Mouse (Mus musculus): ENCODE results near the gene Mt1. TPM values are rescaled to one million over a fixed set of nuclear protein-coding genes. Genes with fewer than 3 reads are reported as not detected.
A peak's percentile ranks its signal among the peaks of the same experiment; 100 is the strongest.

Mt1 gene
- total and polyA plus RNA-seq, 2 experiments from 2014 or later, result 795 to 1,123 TPM

- H3K36me3 ChIP-seq (replicated peaks; ENCODE audit: control insufficient read depth, insufficient read depth, low read length), result no peaks in the 10 kb centered on the region
- H3K9ac ChIP-seq (replicated peaks; ENCODE audit: low read depth, low read length), result peak overlapping the region; percentile 41; the same call in 1 of the 2 replicates
- peak overlapping the region; percentile 31 for H3K4me3 ChIP-seq (ENCODE audit: low read depth, low read length)
- TF ChIP-seq CTCF (IDR thresholded peaks at IDR 0.05; ENCODE audit: low read depth) (no peak), EP300 (IDR thresholded peaks at IDR 0.05; ENCODE audit: low read depth) (no peak)
- H3K4me1 ChIP-seq (ENCODE audit: control insufficient read depth, insufficient read depth), result peaks cover 21% of the 10 kb centered on the region
- DNase-seq (ENCODE audit: low spot score) (no peak), ATAC-seq (ENCODE audit: insufficient read depth, low read depth) (no peak)
- H3K9me3 ChIP-seq (replicated peaks; ENCODE audit: control insufficient read depth, low read length), result no peaks in the 10 kb centered on the region
- peak overlapping the region; percentile 77 for H3K27ac ChIP-seq (ENCODE audit: low read depth)
- peaks cover 21% of the 10 kb centered on the region for H3K27me3 ChIP-seq (ENCODE audit: control insufficient read depth, insufficient read depth, low read length)
- 65% methylated on average over 13 of the region's 13 CpGs for WGBS
- peak overlapping the region; percentile 58 for H3K4me2 ChIP-seq (ENCODE audit: low read depth, low read length)
Observed at GRCm38 (mm10) chr8:94182055-94182929, 3.4 kb downstream of the Mt1 start.

GRCm38 (mm10) chr8:94183117-94183516 is 4.2 kb downstream of the Mt1 start:
- Histone ChIP-seq H3K9me3 (replicated peaks; ENCODE audit: control insufficient read depth, low read length) (no peaks in the 10 kb centered on the region), H3K27ac (ENCODE audit: low read depth) (peak overlapping the region; percentile 77), H3K4me3 (ENCODE audit: low read depth, low read length) (peak overlapping the region; percentile 31), H3K9ac (replicated peaks; ENCODE audit: low read depth, low read length) (peak overlapping the region; percentile 41; the same call in 1 of the 2 replicates), H3K4me1 (ENCODE audit: control insufficient read depth, insufficient read depth) (peaks cover 21% of the 10 kb centered on the region), H3K27me3 (ENCODE audit: control insufficient read depth, insufficient read depth, low read length) (peaks cover 23% of the 10 kb centered on the region), H3K4me2 (ENCODE audit: low read depth, low read length) (peak overlapping the region; percentile 58), H3K36me3 (replicated peaks; ENCODE audit: control insufficient read depth, insufficient read depth, low read length) (no peaks in the 10 kb centered on the region)
- DNase-seq (ENCODE audit: low spot score), result peak; percentile 88
- ATAC-seq (ENCODE audit: insufficient read depth, low read depth), result peak; percentile 67
- 0% methylated on average over 16 of the region's 16 CpGs for WGBS
- TF ChIP-seq CTCF (IDR thresholded peaks at IDR 0.05; ENCODE audit: low read depth) (peak; percentile 68), EP300 (IDR thresholded peaks at IDR 0.05; ENCODE audit: low read depth) (no peak)

- ATAC-seq (ENCODE audit: insufficient read depth, low read depth) (no peak), DNase-seq (ENCODE audit: low spot score) (no peak)
- no peak overlapping the region for H3K4me3 ChIP-seq (ENCODE audit: low read depth, low read length)
- H3K27me3 ChIP-seq (ENCODE audit: control insufficient read depth, insufficient read depth, low read length), result peaks cover 23% of the 10 kb centered on the region
- no peak overlapping the region for H3K4me2 ChIP-seq (ENCODE audit: low read depth, low read length)
- TF ChIP-seq CTCF (IDR thresholded peaks at IDR 0.05; ENCODE audit: low read depth), result no peak
- TF ChIP-seq EP300 (IDR thresholded peaks at IDR 0.05; ENCODE audit: low read depth), result no peak
- H3K9ac ChIP-seq (replicated peaks; ENCODE audit: low read depth, low read length), result no peak overlapping the region
- no peaks in the 10 kb centered on the region for H3K9me3 ChIP-seq (replicated peaks; ENCODE audit: control insufficient read depth, low read length)
- H3K4me1 ChIP-seq (ENCODE audit: control insufficient read depth, insufficient read depth), result peaks cover 22% of the 10 kb centered on the region
- WGBS, result 55% methylated on average over 12 of the region's 12 CpGs
- H3K36me3 ChIP-seq (replicated peaks; ENCODE audit: control insufficient read depth, insufficient read depth, low read length), result no peaks in the 10 kb centered on the region
- H3K27ac ChIP-seq (ENCODE audit: low read depth), result no peak overlapping the region
Observed at GRCm38 (mm10) chr8:94184357-94184843, 5.5 kb downstream of the Mt1 start.

- no peaks in the 10 kb centered on the region for H3K36me3 ChIP-seq (replicated peaks; ENCODE audit: control insufficient read depth, insufficient read depth, low read length)
- no peak for DNase-seq (ENCODE audit: low spot score)
- TF ChIP-seq EP300 (IDR thresholded peaks at IDR 0.05; ENCODE audit: low read depth), result no peak
- TF ChIP-seq CTCF (IDR thresholded peaks at IDR 0.05; ENCODE audit: low read depth), result no peak
- H3K27me3 ChIP-seq (ENCODE audit: control insufficient read depth, insufficient read depth, low read length), result peaks cover 23% of the 10 kb centered on the region
- H3K9me3 ChIP-seq (replicated peaks; ENCODE audit: control insufficient read depth, low read length), result no peaks in the 10 kb centered on the region
- H3K9ac ChIP-seq (replicated peaks; ENCODE audit: low read depth, low read length), result no peak overlapping the region
- H3K4me2 ChIP-seq (ENCODE audit: low read depth, low read length), result no peak overlapping the region
- H3K4me1 ChIP-seq (ENCODE audit: control insufficient read depth, insufficient read depth), result peaks cover 18% of the 10 kb centered on the region
- no peak for ATAC-seq (ENCODE audit: insufficient read depth, low read depth)
- WGBS, result 67% methylated on average over 6 of the region's 6 CpGs
- H3K4me3 ChIP-seq (ENCODE audit: low read depth, low read length), result no peak overlapping the region
- no peak overlapping the region for H3K27ac ChIP-seq (ENCODE audit: low read depth)
Observed at GRCm38 (mm10) chr8:94185791-94186190, 6.9 kb downstream of the Mt1 start.

- Histone ChIP-seq H3K27me3 (ENCODE audit: control insufficient read depth, insufficient read depth, low read length) (peaks cover 23% of the 10 kb centered on the region), H3K4me2 (ENCODE audit: low read depth, low read length) (0 out of 2 replicates have a peak overlapping the region, but pooled peaks have one; percentile 2), H3K27ac (ENCODE audit: low read depth) (no peak overlapping the region), H3K9me3 (replicated peaks; ENCODE audit: control insufficient read depth, low read length) (no peaks in the 10 kb centered on the region), H3K4me3 (ENCODE audit: low read depth, low read length) (no peak overlapping the region), H3K36me3 (replicated peaks; ENCODE audit: control insufficient read depth, insufficient read depth, low read length) (no peaks in the 10 kb centered on the region), H3K9ac (replicated peaks; ENCODE audit: low read depth, low read length) (no peak overlapping the region), H3K4me1 (ENCODE audit: control insufficient read depth, insufficient read depth) (peaks cover 24% of the 10 kb centered on the region; the same call in 1 of the 2 replicates)
- ATAC-seq (ENCODE audit: insufficient read depth, low read depth), result peak; percentile 48
- 4% methylated on average over 17 of the region's 17 CpGs for WGBS
- TF ChIP-seq EP300 (IDR thresholded peaks at IDR 0.05; ENCODE audit: low read depth), result no peak
- peak; percentile 73 for TF ChIP-seq CTCF (IDR thresholded peaks at IDR 0.05; ENCODE audit: low read depth)
- peak; percentile 75 for DNase-seq (ENCODE audit: low spot score)
Observed at GRCm38 (mm10) chr8:94186542-94186941, 7.7 kb downstream of the Mt1 start.
